Mouse (Mus musculus) brain, embryonic 18.5 days (tissue): ENCODE data around the gene Dnah10.
"Not testable (repeated sequence)": the region's sequence is repeated elsewhere in the genome, so short reads cannot be mapped to it uniquely, and the experiment has no call there.

ENCODE experiments used
- DNase-seq: peaks from one replicate; pipeline ENCODE4 v3.0.0-alpha.2; 2012; ENCODE audit warnings: low read depth, low spot score

Gene Dnah10

DNA sequence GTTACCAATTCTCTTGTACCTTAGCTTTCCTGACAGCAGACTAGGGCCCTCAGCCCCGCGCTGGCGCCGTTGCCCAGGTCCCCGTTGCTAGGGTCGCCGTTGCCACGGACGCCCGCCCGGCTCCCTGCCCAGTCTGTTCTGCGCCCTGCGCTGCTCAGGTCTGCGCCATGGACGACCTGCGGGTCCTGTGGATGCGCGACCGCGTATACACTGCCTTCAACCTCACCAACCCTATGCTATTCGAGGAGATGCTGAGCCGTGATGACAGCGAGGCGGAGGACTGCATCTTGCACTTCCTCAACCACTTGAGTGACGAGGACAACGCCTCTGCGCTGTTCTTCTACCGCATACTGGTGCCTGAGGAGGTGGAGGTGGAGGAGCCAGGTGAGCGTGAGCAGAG, at the start of gene Dnah10:
Gene Dnah10, plus strand, starts transcription at position 89 of the 400 bp plus-strand sequence.
- DNase-seq = no peak

DNA sequence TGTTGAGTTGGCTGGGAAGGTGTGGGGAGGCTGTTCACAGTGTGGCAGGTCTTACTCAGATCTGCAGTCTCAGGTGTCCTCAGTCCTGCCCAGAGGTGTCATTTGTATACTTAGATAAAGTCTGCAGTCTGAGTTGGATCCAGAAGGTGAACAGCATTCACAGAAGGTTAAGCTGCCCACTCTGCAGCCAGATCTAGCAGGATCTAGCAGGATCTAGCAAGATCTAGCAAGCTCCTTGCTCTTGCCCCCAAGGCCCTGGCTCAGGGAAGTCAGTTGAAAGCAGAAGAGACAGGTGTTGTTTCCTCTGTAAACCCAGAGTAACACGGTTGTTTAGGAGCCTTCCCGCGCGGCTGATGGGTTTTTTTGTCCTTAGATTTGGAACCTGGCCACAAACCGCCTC, 11.1 kb upstream of the Dnah10 start:
- no peak for DNase-seq

DNA sequence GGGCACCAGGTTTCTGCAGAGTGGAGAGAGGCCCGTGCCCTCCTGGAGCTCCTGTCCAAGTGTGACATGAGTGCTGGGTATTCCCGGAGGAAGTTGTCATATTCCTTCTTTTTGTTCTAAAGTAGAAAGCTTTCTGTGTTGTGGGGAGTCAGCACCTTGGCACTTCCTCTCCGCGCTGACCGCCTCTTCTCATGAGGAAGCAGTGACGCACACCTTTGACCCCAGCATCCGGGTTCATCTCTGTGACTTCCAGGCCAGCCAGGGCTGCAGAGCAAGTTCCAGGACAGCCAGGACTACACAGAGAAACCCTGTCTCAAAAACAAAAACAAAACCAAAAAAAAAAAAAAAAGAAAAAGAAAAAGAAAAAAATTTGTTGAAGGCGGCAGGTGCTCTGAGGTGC, 9.8 kb upstream of the Dnah10 start:
- DNase-seq = no peak

DNA sequence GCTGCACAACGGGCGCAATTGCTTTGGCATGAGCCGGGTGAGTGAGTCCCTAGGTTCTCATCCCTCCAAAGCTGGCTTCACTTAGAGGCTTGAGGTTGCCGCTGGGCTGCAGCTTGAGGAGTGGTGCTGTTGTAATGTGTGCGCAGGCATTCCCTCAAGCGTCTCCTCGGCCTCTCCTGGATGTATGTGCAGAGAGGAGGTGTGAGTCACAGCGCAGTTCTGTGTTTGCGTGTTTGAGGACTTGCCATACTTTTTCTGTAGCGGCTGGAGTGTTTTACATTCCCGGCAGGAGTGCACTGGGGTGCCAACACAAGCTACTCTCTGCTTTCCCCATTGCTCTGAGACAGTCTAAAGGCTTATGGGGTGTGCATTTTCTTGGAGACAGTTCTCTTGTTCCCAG, 6.9 kb upstream of the Dnah10 start:
- DNase-seq = no peak

DNA sequence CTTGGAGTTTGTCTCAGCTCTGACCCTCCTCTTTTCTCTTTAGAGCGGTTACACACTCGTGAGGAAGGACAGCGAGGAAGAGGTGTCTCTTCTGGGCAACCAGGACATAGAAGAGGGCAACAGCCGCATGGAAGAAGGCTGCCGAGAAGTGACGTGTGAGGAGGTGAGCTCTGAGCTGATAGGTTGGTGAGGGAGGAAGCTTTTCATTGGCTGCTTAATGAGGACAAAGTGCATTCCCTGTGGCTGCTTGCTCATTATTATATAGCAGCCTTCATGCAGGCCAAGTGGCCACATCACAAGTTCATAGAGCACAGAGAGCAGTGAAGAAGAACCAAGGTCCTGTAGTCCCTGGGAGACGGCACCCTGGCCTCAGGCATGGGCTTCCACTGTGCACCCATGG, 6.5 kb upstream of the Dnah10 start:
- no peak for DNase-seq

DNA sequence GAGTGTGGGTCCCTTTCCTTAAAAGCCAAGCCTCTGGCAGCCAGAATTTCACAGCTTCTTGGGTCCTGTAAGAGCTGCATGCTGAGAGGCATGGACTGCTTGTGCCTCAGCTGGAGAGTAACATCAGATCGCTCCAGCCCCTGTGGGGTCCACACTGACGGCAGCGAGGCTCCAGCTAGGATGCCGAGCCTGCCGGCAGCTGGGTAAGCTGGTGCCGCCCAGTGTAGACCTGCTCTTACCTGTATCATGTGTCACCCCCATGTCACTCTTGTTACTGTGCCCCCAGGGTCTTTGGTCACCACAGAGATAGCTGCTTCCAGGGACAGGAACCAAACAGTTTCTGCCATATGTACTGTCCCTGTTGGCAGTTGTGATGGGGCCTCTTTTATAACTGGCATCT, 1.8 kb upstream of the Dnah10 start:
- DNase-seq = no peak

DNA sequence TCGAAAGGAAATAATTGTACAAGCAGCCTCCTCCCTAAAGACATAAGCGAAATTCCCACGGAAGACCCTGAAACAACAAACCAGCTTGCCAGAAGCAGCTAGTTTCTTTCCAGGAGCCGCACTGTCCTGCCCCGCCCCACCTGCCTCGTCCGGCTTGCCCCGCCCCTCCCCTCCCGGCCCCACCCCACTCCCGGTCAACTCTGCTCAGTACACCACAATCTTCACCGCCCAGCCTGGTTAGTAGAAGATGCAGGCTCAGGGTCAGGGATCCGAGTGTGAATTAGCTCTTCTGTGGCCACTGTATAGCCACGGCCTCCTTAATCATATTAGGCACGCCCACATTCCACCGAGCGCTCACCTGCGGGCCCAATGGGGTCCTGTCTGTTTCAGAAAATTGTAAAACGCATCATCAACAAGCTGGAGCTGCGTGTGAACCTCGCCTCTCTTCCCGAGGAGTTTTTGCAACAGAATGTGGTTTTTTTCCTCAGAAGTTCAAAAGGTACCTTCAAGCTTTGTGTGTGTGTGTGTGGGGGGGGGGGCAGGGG, 4.8 kb downstream of the Dnah10 start:
- DNase-seq = no peak

DNA sequence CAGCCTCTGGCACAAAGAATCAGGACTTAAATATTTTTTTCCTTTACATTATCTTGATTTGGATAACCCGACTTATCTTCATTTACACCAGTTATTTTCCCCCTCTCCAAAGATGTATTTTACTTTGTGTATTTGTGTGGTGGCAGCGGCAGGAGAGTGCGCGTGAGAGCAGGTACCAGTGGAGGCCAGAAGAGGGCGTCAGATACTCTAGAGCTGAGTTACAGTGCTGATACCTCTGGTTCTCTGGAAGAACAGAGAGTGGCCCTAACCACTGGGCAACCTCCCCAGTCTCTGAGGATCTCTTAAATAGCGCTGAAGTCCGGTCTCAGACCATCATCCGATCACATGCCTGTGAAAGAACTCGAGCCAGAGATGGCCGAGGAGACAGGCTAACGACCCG, 9.1 kb downstream of the Dnah10 start:
- no peak for DNase-seq

DNA sequence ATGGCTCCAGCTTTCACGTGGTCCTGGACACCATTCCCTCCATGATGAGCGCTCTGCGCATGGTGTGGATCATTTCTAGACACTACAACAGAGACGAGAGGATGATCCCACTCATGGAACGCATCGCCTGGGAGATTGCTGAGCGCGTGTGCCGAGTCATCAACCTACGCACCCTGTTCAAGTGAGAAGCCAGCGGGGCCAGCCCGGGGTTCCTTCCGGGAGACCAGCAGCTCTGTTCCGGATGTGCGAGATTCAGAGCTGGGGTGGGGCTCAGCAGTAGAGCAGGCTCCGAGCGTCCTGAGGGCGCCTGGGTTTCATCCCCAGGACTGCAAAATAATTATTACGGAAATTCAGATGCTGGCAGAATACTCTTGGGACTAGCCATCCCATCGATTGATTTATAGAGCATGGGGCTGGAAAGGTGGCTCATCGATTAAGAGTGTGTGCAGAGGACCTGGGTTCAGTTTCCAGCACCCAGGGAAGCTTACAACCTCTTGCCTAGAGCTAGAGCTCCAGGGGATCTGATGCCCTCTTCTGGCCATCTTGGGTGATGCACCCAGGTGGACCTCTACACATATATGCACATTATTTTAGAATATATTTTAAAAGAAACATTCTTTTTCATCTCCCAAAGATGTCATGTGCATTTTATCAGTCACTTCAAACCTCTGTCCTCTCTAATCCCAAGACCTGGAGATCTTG, 17.2 kb downstream of the Dnah10 start:
- no peak for DNase-seq

DNA sequence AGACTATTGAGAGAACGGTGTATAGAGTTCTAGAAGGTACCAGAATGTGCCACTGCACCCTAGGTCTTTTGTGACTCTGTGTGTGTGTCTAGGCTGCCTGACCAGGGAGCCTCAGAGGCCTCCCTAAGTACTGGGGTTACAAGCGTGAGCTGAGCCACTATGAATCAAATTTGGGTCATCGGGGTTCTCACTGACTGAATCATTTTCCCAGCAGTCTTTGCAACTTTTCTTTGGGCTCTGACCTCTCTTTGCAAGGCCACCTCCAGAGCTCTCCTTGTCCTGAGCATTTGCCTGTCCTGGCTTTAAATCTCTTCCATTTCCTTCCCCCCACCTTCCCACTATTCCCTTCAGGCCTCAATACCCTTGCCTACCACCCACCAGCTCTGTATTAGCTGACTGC, 19.0 kb downstream of the Dnah10 start:
- no peak for DNase-seq

DNA sequence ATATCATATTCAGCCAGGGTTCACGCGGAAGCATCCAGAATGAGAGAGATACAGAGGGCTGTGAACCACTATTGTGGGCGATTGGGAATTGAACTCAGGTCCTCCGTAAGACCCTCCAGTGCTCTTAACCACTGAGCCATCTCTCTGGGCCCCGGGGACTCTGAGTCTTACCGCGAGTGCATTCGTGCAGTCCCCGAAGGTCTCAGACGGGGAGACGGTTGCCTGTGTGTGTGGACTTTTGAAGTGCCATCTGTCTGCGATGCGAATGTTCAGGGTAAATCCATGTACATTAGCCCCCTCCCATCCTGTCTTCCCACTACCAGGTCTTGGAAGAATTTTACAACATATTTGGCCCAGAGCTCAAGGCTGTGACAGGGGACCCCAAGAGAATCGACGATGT, 21.3 kb downstream of the Dnah10 start:
- DNase-seq = no peak

DNA sequence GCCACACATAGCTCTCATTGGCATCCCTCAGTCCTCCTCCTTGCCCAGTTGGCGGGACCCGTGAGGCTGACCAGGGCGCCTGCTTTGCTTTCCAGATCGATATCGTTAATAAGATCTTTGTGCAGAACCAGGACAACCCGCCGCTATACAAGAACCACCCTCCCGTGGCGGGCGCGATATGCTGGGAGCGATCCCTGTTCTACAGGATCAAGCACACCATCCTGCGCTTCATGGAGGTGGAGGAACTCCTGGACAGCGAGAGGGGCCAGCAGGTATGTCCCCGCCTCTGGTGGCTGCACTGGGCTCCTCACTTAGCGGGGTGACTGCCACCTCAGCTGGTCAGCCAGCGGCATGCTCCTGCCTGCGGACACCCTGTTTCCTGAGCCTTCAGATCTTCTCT, 23.4 kb downstream of the Dnah10 start:
- no peak for DNase-seq

DNA sequence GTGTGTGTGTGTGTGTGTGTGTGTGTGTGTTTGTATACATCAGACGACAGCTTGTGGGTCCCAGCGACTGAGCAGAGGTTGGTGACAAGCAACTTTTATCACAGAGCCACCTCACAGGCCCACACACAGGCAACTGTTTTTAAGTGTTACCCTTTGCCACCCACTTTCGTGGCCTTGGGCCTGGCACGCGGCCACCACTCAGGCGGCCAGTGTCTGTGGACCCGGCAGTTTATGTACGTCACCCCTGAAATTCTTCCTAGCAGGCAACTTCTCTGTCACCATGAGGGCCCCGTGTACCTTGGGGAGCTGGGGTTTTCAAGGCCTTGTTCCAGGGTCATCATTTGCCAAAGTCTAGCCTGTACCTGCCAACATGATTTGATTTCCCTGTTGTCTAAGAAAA, 26.8 kb downstream of the Dnah10 start:
- DNase-seq = no peak

DNA sequence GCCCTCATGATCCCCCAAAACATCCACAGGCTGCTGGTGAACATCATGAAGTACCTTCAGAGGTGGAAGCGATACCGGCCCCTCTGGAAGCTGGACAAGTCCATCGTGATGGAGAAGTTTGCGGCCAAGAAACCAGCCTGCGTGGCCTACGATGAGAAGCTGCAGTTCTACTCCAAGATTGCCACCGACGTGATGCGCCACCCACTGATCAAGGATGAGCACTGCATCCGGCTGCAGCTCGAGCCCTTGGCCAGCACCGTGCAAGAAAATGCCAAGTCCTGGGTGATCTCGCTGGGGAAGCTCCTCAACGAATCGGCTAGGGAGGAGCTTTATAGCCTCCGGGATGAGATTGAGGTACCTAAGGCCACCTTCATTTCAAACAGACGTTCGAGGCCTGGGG, 36.1 kb downstream of the Dnah10 start:
- DNase-seq = no peak

DNA sequence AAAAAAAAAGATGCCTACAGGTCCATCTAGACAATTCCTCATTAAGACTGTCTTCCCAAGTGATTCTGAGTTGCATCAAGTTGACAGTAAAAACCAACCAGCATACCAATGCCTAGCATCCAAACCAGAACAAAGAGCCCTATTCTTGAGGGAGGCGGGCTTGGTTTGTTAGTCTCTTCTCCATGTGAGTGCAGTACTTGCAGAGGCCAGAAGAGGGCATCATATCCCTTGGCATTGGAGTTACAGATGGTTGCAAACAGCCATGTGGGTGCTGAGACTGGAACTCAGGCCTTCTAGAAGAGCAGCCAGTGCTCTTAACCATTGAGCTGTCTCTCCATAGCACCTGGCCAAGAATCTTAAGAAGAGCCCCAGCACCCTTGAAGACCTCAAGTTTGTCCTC, 36.9 kb downstream of the Dnah10 start:
- no peak for DNase-seq

DNA sequence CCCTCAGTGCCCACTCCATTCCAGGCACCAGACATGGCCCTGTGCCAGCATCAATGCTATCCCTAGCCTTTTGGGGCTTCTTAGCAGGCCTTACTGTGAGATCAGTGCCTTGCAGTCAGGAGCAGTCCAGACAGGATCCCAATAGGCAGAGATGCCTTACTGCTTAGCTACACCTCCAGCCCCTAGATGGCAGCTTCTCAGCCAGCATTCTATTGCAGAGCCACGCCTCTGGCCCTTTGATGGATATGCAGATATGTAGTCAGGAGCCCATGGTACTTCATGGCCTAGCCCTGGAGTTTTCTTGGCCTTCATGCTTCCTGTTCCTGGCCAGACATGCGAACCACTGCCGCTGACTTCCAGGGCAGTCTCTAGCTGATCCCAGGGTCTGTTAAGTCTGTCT, 49.7 kb downstream of the Dnah10 start:
- no peak for DNase-seq

DNA sequence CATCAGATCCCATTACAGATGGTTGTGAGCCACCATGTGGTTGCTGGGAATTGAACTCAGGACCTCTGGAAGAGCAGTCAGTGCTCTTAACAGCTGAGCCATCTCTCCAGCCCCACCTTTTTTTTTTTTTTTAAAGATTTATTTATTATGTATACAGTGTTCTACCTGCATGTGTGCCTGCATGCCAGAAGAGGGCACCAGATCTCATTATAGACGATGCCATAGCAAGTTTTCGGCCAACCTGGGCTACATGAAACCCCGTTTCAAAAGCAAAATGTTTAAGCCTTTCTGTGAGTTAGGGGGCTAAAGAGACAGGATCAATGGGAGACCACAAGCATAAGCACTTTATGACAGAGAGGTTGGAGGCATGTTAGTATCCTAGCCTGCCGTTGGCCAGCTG, 51.4 kb downstream of the Dnah10 start:
- not testable (repeated sequence) for DNase-seq

DNA sequence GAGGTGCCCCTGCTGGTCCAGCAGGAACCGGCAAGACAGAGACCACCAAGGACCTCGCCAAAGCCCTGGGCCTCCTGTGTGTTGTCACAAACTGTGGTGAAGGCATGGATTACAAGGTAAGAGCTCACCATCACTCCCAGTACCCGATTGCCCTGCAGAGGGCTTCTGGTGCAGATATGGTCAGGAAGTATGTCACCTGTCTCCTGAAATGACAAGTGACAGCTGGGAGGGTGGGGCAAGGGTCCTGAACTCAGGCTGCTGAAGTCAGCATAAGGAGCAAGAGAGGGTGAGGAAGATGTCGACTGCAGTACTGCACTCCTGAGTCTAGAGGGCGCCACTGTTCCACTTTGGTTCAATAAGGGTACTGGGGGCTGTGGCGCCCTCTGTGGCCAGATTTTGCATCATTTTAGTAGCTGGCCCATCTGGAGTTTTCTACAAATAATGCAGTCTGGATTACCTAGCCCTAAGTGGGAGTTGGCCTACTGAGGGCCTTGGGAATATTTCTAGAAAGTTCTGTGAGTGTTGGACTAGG, 52.4 kb downstream of the Dnah10 start:
- DNase-seq = no peak

DNA sequence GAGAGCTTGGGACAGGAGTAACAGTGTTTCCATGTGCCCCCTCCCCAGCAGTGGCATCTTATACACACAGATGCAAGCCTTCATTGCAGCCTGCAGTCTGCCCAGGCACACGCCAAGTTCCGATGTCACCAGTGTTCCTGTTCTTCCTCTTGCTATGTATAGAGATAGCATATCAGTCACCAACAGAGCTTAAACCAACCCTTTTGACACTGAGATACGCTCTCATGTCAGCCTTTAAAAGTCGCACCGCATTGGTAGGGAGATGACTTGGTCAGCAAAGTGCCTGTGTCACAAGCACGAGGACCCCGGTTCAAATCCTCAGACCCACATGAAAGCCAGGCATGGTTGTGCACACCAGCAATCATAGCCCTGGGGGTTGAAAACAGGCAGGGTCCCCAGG, 55.0 kb downstream of the Dnah10 start:
- DNase-seq = no peak

DNA sequence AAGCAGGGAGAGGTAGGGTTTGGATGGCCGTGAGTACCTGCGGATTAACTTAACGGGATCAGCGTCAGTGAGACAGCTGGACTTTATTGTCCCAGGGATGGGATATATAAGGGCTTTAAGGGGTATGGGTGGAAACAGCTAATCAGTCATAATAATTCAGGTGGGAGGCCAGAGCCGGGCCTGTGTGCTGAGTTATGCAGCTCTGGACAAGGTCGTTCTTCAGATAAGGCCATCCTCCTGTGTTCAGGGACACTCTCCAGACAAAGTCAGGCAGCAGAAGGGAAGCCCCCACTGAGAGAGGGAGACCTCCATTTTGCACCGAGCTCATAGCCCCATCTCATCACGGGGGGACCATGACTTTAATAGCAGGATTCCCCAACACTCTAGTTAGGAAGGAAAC, 56.8 kb downstream of the Dnah10 start:
- DNase-seq = no peak

DNA sequence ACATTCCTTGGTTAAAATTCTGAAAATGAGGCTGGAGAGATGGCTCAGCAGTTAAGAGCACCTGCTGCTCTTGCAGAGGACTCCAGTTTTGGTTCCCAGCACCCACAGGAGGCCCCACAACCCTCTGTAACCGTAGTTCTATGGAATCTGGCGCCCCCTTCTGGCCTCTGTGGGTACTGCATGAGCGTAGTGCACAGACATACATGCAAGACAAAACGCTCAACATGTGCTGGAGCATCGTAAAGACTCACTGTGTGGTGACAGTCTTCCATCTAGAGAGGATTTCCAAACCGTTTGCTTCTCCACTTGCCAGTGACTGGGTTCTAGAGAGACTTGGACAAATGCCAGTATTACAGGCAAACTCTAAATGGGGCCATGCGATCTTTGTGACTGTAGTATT, 60.8 kb downstream of the Dnah10 start:
- DNase-seq = no peak

DNA sequence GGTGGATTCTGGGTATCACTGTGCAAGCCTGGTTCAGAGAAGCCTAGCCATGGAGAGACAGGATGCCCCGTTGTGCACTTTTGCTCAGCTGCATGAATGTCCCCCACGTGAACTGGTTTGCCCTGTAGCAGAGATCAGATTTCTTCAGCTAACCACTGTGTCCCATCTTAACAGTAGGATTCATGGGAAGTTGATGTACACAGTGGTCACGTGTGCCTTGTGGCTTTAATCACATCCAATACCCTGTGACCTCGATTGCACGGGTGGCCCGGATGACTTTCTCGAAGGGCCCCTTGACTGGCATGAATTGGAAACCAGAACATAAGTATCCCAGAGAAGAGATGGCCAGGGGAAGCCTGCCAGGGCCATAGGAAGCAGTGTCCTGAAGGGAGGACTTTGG, 67.2 kb downstream of the Dnah10 start:
- DNase-seq = no peak

DNA sequence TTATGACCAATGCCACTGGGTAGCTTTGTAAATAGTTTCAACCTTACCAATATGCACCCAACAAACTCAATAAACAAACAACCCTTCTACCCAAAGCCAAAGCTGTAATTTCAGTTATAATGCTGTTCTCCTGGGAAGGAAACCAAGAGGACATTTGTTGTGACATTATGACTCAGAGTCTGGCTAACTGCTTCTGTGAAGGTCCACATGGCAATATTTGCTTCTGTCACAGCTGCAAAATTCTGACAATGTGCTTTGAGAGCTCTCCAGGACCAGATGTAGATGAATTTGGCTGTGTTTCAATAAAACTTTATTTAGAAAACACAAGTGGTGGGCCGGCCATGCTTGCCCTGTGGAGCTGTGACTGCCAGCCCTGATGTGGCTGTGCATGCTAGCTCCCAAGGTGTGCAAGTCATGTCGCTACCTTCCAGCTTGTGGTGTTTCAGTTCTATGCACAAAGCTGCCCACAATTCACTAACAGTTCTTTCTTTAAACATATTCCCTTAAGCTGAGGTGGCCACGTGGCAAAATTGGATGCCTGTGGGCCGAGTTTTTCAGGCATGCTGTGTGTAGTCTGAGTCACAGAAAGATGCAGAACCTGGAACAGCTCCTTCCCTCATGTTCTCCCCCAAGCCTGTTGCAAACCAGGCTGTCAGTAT, 85.0 kb downstream of the Dnah10 start:
- no peak for DNase-seq
